ENCODE assay signal across 8 mouse cellular contexts in the genomic region with DNA sequence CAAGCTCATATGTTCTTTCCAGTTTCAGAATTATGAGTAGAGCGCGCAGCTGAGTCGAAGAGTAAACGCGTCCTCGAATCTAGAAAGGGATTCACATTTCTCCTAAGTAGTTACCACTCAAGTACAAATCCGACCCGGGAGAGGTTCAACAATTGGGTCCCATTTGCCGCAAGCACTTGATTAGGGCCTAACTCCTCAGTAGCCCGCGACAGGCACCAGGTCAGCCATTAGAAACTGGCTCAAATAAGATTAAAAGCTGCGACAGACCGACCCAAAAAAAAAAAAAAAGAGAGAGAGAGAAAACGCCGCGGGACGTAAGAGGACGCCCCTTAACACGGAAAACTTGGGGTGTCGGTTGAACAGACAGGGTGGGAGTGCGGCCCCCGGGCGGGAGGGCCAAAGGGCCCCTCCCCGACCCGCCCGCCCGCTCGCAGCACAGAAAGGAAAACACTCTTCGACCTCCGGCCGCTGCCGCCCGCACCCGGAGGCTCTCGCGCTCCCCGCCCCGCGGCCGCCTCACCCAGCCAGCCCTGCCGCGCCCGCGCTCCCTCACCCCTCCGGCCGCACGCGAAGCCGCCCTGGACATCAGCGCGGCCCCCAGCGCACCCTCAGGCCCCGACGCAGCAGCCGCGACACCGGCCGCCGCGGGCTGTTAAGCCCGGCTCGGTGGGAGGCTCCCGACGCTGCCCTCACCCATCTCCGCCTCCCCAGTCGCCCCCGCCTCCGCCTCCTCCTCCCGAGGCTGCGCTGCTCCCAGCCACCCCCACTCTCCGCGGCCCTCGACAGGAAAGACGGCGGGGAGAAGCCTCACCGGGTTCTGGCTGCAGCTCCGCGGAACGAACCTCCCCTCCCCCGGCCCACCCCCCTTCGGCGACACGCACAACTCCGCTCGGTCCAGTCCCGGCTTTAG. TPM values are rescaled to one million over a fixed set of nuclear protein-coding genes. Genes with fewer than 3 reads are reported as not detected.
DNase-seq lines count a peak whose midpoint lies in the region; ATAC-seq lines count a peak whose summit lies in the region.
"Not testable (repeated sequence)": the region's sequence is repeated elsewhere in the genome, so short reads cannot be mapped to it uniquely, and the experiment has no call there.

No protein-coding gene starts in this region.

- H3K4me1 ChIP-seq in hindbrain, embryonic 12.5 days: peaks cover 17% of the 10 kb centered on the region

- peak; percentile 48 for DNase-seq in MN1 (ENCODE audit: low spot score)
- peak; percentile 64 for DNase-seq in cerebellum, postnatal 10 days
- peak; percentile 29 for DNase-seq in layer of hippocampus, postnatal 36 days
- DNase-seq in lung, postnatal 4 days: peak; percentile 59 to 74
- peak; percentile 67 for DNase-seq in retina, postnatal 1 day
- peak; percentile 57 to 68 for DNase-seq in thymus, postnatal 36 days

- not testable (repeated sequence) for H3K36me3 ChIP-seq in hindbrain, embryonic 12.5 days

- peak overlapping the region; percentile 73 for H3K4me3 ChIP-seq in hindbrain, embryonic 12.5 days

- ATAC-seq in frontal cortex, adult (ENCODE audit: low TSS enrichment): peak; percentile 8; the same call in 1 of the 2 replicates
- ATAC-seq in hindbrain, embryonic 12.5 days (ENCODE audit: low FRiP score): not testable (repeated sequence)

- H3K27me3 ChIP-seq in hindbrain, embryonic 12.5 days: not testable (repeated sequence)

- H3K27ac ChIP-seq in hindbrain, embryonic 12.5 days: peak overlapping the region; percentile 93

- H3K4me2 ChIP-seq in hindbrain, embryonic 12.5 days (replicated peaks): peak overlapping the region; percentile 66

- H3K9ac ChIP-seq in hindbrain, embryonic 12.5 days: peak overlapping the region; percentile 86

- not testable (repeated sequence) for H3K9me3 ChIP-seq in hindbrain, embryonic 12.5 days (replicated peaks)

- WGBS in hindbrain, embryonic 12.5 days: under 1% methylated on average over 40 of the region's 86 CpGs

RNA-seq across cellular contexts. Expression of a gene that starts 0.5 kb away (rescaled TPM):
- 35.5 and 35.8 TPM in 2 replicates for polyA plus RNA-seq in hindbrain, embryonic 12.5 days (2016; fragmentation: Nextera tagmentation; extraction: Ambion mirVana)
- total RNA-seq in layer of hippocampus, postnatal 36 days (2021): 10 to 100 TPM; 29.3 to 31.8 TPM

RNA-seq across cellular contexts. Expression of a gene that starts 32.9 kb away (rescaled TPM):
- 46.2 and 53.9 TPM in 2 replicates for polyA plus RNA-seq in hindbrain, embryonic 12.5 days (2016; fragmentation: Nextera tagmentation; extraction: Ambion mirVana)
- 10 to 100 TPM; 49.2 to 55.8 TPM for total RNA-seq in layer of hippocampus, postnatal 36 days (2021)
